Mouse (Mus musculus): ENCODE measurements around the gene Tmem222.

The Tmem222 gene

DNA sequence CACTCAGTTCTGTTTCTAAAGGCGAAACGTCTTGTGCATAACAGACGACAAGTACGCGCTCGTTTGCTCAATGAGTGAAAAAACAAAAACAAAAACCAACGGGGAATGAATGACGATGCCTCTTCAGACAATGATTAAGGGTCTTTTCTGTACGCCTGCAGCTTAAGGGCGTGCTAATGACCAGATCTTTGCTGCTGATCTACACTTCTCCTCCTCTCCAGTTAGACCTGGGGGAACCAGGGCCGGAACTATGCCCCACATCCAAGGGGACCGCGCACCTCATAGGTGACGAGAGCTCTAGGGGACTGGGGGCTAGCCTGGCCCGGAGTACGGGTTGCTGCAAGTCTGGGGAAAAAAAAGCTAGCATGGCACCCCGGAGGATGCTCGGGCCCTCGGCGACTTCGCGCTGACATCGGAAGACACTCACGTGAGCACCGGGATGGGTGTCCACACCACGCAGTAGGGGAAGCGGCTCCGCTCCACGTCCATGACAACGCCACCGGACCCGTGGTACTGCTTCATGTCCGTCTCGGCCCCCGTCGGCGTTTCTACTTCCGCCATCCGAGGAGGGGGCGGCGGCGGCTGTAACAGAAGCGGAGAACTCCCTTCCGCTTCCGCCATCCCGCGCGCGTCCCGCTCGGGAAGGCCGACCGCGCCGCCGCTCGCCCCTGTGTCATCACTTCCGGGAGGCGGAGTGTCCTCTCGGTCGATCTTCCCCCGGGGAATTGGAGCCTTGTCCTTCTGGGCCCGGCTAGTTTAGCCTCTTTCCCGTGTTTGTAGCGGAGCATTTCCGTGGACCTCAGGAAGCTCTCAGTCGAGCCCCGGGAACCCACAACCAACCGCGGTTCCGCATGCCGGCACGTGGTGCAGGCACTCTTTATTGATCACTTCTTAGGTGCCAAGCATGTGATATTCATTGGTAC, at the start of gene Tmem222:
Gene Tmem222, minus strand, starts transcription at position 689 of the 923 bp plus-strand sequence.
- WGBS: under 1% methylated on average over 73 of the region's 73 CpGs

DNA sequence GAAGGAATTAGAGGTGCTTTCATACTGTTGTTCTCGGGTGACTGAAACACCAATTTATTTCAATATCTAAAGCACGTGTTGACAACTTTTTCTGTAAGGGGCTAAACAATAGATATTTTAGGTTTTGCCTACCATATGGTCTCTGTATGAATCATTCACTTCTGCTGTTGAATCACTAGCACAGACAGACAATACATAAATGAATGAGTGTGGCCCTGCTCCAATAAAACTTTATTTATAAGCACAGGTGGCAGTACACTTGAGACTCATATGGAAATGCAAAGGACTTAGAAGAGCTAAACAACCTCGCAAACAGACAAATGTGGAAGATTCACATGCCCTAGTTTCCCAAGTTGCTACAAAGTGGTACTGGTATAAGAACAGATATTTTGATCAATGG, 42.1 kb upstream of the Tmem222 start:
- WGBS: 58% methylated on average over 3 of the region's 3 CpGs

DNA sequence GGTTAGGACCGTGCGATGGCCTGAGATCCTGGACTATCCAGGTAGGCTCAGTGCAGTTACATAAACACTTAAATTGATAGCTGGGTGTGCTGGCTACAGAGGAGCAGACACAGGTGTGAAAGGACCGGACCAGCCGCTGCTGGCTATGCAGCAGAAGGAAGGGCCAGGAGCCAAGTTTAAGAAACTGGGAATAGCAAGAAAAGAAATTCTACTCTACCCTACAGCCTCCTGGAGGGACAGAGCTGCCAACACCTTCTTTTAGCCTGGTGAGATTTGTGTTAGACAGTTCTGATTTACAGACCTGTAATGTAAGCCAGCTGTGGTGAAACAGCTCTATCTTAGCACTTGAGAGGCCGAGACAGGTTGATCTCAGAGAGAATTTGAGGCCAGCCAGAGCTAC, 38.4 kb upstream of the Tmem222 start:
- WGBS: 77% methylated on average over 5 of the region's 5 CpGs

DNA sequence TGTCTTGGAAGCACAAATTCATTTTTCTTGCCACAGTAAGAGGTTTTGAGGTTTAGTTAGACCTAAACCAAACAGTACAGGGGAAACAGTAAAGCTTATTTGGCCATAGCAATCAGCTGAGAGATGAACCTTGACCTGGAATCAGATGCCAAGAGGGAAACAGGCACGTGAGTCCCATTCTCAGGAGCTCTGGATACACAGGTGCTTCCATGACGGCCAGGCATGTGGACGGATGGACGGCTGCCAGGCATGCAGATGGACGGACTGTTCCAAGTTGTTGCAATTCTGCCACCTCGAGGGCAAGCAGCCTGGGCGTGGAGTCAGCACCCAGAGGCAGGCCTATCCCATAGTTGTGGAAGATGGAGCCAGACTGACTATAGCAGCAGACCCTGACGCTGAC, 37.3 kb upstream of the Tmem222 start:
- 64% methylated on average over 8 of the region's 8 CpGs for WGBS

DNA sequence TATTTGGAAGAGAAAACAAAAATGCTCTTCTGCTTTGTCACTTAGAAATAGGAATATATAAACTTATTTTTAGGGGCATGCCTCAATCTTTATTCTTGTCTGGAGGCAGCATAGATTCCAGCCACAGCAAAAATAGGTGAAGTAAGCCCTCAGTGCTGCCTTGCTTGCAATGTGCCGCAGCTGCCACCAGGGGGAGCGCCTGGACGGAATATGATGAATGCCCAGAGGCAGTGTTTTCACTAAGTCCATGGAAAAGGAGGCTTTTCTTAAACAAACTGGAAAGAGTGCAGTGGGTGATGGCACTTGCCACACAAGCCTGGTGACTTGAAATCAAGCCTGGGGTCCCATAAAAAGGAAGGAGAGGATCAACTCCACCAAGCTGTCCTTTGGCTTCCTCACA, 32.4 kb upstream of the Tmem222 start:
- WGBS: under 1% methylated on average over 3 of the region's 3 CpGs

DNA sequence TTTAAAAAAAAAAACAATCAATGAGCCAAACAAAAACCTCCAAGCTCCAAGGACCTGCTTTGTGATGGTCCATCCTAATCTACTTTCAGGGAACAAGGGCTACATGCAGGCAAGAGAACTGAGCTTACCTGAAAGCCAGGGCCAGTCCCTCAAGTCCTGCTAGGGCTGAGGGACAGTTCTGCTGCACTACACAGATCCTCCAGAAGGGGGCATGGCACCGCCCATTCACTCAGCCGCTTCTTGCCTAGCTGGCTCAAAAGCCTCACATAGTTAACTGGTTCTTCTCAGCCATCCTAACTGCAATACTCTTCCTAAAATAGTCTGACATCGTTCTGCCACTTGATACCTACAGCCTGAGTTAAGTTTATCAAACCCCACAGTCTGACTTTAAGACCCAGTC, 29.7 kb upstream of the Tmem222 start:
- WGBS: 44% methylated on average over 3 of the region's 3 CpGs

DNA sequence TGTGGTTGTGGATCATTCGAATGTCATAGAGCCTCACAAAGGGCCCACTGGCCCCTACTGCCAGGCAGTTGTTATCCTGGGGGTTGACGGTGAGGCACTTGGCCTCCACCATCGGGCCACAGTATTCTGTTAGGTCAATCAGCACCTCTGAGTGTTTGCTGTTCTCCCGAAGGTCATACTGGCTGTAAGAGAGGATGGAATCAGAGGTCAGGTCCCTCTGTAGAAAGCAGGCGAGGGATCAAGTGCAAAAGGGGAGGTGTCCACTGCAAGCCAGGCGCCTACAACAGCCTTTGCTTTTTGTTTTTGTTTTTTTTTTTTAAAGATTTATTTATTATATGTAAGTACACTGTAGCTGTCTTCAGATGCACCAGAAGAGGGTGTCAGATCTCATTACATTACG, 28.2 kb upstream of the Tmem222 start:
- 92% methylated on average over 7 of the region's 7 CpGs for WGBS

DNA sequence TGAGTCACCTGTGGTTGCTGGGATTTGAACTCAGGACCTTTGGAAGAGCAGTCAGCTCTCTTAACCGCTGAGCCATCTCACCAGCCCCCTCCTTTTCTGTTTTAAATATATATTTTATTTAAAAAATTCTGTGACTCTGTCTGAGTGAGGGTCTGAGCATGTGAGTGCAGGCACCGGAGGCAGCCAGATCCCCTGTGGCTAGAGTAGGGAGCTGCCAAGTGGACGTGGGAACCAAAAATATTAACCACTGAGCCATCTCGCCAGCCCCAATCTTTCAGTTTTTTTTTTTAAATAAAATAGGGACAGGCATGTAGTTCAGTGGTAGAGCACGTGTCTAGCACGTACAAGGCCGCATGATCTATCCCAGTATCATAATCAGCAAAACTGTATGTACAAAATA, 27.2 kb upstream of the Tmem222 start:
- WGBS: 93% methylated on average over 7 of the region's 7 CpGs

DNA sequence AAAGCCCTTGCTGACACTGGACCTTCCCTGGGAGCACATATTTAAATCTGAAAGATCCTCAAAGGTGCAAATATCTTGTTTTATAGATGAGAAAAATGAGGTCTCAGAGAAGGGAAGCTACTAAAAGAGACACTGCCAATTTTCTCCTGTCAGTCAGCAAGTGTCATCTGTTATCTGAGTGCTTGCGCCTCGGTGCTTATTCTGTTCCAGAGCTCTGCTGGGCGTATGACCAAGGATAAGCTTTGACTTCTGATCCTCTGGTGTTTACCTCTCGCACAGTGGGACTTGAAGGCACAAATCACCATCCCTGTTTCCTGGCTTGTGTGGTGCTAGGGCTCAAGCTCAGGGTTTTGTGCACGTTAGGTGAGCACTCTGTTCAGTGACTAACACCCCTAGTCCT, 25.1 kb upstream of the Tmem222 start:
- WGBS: 77% methylated on average over 5 of the region's 5 CpGs

DNA sequence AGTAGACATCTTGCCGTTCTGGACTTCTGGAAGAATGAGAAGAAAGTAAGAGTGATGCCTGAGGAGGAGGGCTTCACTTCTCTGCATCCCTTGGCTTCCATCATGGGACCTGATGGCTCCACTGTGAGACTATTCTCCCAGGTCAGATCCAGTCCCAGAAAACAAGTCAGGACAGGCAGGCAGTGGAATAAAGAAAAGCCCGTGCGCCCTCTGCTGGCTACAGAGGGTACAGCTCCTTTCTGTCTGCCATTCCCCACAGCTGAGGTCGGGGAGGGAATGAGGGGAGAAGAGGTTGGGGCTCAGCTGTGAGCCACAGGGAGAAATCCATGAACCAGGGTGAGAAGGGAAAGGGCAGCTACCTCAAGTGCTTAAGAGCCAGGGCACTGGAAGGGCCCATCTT, 24.2 kb upstream of the Tmem222 start:
- 26% methylated on average over 4 of the region's 4 CpGs for WGBS

DNA sequence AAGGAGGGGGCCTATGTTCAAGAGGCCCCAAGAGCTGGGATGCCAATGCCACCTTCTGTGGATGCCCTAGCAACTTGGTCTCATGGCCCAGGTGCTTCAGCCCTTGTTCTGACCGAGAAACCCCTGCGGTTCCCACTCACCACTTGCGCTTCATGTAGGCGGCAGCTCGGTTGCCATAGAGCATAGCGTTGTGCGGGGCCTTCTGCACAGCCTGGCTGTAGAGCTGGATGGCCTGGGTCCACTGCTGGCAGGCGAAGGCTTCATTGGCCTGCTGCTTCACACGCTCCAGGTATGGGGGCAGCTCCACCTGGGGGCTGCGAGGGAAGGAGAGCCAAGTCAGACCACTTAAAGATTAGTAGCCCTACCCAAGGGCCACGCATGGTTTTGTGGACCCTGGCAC, 22.8 kb upstream of the Tmem222 start:
- 74% methylated on average over 11 of the region's 11 CpGs for WGBS

DNA sequence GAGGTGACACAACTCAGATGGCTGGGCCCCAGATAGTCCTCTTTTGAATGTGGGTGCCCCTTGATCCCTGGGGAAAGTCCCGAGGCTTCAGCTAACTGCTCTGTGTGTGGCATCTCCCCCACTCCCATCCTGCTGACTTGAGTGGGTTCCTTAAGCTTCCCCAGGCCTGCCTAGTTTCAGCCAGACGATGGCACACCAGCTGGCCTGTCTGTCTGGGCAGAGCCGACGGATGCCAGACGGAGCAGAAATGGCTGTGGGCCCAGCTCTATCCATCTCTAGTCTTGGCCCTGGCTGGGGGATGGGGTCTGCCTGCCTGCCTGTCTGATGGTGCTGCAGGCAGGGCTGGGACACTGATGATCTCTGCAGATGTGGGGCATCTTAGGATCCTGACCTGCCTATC, 22.1 kb upstream of the Tmem222 start:
- 32% methylated on average over 5 of the region's 5 CpGs for WGBS

DNA sequence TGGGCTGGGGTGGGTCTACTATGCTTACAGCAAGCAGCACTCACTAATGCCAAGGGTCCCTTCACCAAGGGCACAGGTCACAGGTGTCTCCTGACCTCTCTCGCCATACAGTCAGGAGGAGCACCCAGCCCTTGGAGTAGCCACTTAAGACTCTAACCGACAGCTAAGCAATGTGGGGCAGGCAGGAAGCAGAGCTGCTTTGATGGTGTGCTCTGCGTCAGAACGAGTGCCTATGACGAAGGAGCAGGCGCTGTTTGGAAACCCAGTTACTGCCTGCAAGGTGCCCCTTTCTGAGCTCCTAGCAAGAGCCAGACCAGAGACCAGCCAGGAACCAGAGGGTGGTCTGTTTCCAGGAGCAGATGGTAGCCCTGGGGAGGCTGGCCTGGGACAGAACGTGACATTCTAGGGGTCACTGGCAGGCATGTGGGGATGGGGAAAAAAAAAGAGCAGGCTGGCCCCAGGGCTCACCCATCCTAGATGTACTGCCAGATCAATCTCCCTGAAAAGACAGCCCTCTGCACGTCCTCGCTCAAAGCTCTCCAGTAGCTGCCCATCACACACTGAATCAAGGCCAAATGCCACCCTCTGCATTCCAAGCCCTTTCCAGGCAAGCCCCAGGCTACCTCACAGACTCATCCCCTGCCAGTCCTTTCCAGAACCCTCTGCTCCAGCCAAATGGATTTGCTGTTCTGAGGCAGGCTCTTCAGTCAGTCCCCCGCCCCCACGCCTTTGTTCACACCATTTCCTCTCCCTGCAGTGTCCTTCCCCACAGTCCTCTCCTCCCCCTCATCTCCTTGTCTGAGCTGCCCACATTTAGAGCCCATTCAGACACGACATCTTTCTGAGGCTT, 21.1 kb upstream of the Tmem222 start:
- 35% methylated on average over 12 of the region's 12 CpGs for WGBS

DNA sequence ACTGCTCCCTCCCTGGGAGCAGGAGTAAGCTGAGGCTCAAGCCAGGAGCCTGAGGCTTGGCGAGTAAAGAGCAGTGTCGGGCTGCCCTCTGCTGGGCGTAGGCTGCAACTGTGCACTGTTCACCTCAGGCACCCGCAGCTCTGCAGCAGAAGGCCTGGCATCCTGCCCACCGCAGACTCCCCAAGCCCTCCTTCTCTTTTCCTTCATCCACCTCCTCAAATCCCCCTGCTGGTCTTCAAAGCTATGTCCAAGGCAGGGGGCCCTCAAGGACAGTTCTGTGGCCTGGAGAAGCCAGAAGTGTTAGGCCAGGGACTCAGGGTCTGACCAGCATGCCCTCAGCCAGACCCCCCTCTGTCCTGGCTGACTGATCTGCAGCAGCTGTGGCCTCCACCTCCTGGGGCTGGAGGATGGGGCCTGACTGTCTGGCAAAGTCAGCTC, 20.2 kb upstream of the Tmem222 start:
- 5% methylated on average over 5 of the region's 5 CpGs for WGBS

DNA sequence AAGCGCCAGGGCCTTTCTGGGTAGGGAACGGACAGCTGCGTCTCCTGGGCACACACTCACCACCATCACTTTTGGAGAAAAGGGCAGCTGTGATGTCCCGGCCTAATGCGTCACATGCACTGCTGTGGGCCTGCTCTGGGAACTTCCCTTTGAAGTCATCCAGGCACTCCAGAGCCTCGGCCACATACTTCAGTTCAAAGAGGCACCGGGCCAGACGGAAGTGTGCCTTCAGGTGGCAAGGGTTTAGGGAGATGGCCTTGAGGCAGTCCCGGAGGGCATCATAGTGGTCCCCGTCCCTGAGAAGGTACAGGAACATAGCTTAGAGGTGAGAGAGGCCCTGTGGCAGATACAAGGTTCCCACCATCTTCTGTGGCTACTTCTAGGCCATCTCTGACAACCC, 19.8 kb upstream of the Tmem222 start:
- 69% methylated on average over 10 of the region's 10 CpGs for WGBS

DNA sequence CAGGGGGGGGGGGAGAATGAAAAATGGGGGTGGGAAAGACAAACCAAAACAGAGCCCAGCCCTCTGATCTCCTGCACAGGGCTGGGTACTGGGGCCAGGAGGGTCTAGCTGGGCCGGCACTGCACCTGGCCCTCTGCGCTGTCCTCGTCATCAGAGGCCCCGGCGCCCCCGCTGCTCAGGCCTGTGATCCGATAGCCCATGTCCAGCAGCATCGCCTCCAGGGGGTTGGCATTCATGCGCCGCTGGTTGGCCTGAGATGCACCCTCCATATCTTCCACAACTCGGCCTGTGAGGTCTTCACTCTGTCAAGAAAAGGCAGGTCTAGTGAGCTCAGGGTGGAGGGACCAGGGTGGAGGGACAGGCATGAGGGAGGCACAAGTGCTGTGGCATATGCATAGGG, 16.5 kb upstream of the Tmem222 start:
- WGBS: 83% methylated on average over 11 of the region's 11 CpGs

DNA sequence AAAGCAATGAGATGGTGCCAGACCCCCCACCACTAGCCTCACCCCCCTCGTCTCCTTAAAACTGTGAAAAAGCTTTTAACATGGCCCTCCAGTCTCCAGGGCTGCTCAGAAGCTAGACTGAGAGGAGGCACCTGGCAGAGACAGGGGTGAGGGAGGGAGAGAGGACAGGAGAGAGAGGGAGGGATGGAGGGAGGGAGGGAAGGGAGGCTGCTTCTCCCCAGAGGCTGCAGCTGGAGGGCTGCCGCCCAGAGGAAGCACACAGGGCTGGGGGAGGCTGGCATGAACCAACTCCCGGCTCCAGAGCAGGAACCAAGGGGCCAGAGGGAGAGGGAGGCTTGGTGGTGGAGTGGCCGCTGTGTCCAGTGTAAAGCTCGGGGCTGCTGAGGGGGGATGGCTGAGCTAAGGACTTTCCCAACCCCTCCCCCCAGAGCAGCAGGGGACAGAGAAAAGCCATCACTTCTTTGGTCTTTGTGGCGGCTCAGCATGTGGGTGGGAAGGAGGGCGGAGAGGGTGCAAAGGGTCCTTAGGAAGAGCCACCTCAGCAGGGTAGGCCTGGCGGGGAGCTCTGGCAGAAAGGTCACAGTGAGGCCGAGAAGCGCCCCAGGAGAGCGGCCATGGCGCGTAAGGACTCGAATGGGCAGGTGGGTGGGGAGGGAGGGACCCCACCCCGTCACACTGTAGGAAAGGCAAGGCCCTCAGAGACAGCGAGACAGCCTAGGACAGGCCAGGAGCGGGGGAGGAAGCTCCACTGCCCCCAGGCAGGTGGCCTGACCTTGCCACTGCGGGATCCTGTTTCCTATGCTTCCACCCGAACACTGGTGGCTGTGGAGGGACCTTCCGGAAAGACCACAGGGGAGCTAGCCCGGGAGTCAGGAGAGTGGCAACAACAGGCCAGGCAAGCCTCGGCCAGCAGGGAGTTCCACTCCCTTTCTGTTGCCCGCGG, 15.6 kb upstream of the Tmem222 start:
- 57% methylated on average over 24 of the region's 24 CpGs for WGBS

DNA sequence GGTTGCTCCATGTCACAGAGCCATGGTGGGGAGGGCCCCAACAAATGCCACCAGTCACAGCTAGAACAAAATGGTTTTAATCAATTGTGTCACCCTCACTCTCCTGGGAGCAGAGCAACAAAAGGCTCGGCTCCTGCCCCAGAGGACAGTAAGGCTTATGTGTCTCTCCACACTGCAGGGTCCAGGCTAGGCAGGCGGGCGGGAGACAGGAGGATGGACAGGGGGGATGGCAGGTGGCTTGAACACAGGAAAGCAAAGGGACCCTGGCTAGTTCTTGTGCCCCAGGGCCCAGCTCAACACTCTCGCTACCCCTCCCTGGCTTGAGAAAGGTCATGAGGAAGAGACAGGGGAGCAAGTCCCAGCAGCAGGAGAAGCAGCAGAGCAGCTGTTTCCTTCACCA, 14.8 kb upstream of the Tmem222 start:
- 92% methylated on average over 4 of the region's 4 CpGs for WGBS

DNA sequence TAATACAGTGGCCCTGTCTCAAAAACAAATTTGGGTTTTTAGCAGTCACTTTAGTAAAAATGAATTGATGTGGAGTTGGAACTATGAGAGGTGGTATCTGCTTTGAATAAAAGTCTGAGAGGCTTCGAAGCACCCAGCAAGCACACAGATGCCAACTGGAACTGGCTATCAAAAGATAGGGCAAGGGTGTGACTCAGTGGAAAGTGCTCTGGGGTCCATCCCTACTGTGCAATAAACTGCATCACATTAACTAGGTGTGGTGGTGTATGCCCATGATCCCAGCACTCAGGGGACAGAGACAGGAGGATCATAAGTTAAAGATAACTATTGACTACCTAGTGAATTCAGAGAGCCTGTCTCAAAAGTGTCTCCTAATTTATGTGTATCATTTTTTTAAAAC, 13.7 kb upstream of the Tmem222 start:
- 94% methylated on average over 1 of the region's 1 CpGs for WGBS

DNA sequence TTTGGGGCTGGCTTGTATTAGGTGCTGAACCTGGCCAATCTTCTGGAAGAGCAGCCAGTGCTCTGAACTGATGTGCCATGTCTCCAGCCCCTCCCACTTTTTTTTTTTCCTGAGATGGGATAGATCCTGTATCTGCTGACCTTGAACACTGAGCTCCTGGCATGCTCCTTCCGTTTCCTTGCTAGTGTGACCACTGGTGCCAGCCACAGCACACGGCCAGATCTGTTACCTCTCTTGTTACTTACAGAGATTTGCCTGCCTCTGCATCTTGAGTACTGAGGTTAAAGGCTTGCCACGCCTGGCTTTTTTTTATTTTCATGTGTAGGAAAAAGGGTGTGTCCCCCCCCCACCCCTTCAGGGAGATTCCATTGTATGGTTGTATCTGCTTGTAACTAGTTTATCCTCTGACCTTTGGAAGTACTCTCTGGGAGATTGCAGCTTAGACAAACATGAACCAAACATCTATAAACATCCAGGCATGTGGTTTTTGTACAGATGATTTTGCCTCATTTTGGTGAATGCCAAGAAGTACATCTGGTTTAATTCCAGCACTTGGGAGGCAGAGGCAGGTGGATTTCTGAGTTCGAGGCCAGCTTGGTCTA, 9.0 kb upstream of the Tmem222 start:
- WGBS: 83% methylated on average over 4 of the region's 4 CpGs

DNA sequence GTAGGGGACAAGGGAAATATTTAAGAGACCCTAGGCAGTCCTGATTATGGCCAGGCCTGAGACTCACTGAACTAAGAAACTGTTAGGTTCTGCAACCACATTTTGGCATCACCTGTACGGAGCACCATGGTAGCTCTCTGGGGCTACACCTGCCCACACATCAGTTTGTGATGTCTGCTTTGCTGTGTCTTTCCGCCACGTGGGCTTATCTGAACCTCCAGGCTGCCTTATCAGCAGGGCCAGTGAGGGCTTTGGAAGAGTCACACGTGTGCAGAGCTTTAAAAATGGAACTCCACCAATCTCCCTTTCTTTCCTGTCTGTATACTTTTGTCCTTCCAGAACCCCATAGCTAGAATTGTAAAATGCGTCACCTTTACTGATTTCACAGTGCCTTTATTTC, 8.4 kb upstream of the Tmem222 start:
- WGBS: 79% methylated on average over 5 of the region's 5 CpGs
